Mouse (Mus musculus): ENCODE results near the gene Heca.
"Not testable (repeated sequence)": the region's sequence is repeated elsewhere in the genome, so short reads cannot be mapped to it uniquely, and the experiment has no call there.

Heca gene

GRCm38 (mm10) chr10:17880724-17881123 is 67.1 kb downstream of the Heca start:
- no peak for DNase-seq (ENCODE audit: low spot score)

DNA sequence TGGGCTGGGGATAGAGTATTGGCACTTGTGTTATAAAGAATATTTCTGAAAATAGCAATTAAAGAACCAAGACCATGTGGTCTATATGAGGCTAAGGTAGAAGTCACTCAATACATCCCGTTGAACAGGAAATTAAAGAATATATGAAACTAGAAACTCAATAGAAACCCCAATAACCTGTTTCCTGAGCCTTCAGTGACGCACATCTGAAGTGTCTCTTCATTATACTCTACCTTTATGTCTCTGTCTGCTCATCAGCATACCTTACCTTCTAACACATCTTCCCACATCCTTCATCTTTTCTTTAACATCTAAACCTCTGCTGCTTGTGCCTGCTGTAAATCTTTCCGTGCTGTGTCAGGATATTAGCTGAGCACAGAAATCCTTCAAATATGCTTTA is 67.8 kb downstream of the Heca start:
- no peak for DNase-seq (ENCODE audit: low spot score)

DNA sequence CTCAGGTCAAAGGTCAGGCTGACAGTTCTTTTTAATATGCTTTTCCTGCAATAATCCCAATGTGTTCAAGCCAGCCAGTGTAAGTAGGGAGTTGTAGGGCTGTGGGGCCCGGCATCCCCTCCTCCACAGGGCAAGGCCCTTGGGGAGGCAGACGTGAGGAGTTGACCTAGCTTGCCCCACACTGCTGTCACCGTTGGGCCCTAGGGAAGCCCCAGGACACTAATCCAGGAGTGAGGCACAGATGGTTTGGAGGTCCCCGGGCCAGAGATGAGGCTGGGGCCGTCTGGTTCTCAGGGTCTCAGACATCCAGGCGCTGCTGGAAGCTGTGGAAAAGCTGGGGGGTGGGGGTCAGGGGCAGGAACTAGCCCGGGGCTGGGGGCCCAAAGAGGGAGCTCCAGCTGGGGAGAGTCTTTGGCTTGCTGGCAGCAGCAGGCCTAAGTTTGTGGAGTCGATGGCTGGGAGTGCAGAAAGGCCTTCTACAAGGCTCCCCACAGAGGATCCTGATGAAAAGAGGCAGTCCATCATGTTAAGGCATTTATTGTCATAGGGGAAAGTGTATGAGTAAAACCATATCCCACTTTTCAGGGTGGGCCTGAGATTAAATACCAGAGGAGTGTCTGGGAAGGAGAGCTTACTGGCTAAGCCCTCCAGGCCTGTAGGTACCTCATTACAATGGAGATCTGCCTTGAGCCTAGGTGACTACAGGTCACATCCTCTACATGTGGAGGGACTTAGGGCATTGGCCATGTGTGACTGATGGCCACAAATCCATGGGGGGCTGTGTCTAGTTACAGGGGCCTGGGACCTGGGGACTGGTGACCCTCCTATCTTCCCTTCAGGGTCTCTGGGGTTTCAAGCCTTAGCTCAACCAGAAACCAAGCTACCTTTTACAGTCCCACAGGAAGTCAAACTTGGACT is 69.6 kb downstream of the Heca start:
- no peak for DNase-seq (ENCODE audit: low spot score)

GRCm38 (mm10) chr10:17869822-17870662 is 77.8 kb downstream of the Heca start:
- peak; percentile 36 for DNase-seq (ENCODE audit: low spot score)

GRCm38 (mm10) chr10:17860701-17861480 is 87.0 kb downstream of the Heca start:
- no peak for DNase-seq (ENCODE audit: low spot score)

- DNase-seq (ENCODE audit: low spot score) = no peak
Observed at GRCm38 (mm10) chr10:17857647-17858261, 90.1 kb downstream of the Heca start.

DNA sequence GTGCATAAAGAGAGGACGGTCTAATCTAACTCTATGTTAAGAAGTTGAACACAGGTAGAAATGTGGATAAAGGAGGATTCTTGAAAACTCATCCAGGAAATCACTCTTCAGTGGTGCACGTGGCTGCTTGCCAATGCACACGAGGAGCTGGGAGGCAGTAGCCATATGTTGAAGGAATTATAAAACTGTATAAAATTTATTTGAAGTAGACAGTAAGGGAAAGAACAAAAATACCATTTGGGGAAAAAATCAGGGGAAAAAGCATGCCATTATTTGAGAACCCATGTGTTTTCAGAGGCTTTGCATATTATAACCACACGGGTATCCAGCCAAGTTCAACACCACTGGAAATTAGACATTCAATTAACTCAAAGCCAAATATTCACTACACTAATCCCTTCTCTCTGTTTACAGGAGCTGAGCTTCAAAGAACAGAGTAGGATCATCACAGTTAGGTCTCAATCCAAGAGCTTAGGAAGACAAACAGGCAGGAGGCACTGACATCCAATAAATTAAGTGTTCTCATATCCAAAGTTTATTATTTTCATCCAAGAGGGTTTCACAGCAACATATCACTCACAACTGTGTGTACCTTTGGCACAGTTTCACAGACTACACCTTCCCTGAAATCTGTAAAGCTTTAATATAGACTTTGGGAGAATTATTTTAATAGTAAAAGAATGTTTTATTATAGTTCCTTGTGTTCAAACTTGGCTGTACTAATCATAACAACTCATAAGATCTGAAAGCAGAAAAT is 102.9 kb downstream of the Heca start:
- DNase-seq (ENCODE audit: low spot score) = no peak

DNA sequence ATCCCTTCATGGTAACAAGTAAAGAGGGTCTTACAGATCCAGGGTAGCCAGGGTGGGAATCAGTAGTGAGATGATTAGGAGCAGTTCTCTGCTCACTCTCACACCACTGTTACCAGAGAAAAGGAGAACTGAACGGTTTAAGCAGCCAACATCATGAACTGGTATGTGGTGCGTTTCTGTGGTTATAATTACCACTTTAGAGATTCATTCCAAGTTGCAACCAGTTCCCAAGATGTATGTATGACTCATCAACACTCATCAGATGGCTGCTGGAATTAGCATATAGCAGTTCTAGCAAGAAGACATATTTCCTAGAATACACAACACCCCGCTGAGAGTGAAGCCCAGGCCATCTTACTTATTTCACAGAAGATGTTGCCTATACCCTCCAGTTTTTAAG is 105.8 kb downstream of the Heca start:
- no peak for DNase-seq (ENCODE audit: low spot score)

DNA sequence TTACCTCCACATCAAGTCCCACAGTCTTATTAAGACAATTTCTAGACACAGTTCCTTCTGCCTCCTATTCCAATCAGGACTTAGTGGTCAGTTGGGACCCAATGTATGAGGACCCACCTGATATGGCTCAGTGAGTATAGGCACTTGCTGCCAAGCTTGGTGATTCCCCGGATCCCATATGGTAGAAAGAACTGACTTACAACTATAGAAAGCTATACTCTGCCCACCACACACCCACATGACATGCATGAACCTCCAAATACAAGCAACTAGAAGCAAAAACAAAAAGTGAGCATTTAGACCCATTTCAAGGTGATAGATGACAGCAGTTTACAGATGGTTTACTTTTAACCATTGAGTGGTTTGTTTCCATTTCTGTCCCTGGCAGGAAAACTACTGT is 111.6 kb downstream of the Heca start:
- DNase-seq (ENCODE audit: low spot score) = no peak

GRCm38 (mm10) chr10:17835031-17835430 is 112.8 kb downstream of the Heca start:
- DNase-seq (ENCODE audit: low spot score) = no peak

- DNase-seq (ENCODE audit: low spot score) = no peak
Observed at GRCm38 (mm10) chr10:17831041-17831440, 116.8 kb downstream of the Heca start.

GRCm38 (mm10) chr10:17829205-17829604 is 118.7 kb downstream of the Heca start:
- no peak for DNase-seq (ENCODE audit: low spot score)

DNA sequence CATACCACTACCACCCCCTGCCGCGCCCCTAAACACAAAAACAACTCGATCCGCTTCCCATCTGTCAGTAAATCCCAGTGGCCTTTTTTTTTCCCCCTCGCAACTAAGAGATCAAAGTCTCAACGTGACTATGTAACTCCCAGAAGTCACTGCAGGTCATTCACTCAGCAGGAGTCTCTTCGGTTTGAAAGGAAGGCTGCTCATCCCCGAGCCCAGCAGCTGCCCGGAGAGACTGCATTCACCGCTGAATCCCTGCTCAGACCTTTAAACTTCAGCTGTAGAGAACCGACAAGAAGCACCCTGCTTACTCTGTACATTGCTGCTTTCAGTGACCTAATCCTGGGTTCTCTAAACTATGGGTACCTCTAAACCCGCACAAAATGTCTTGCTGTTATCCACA is 120.5 kb downstream of the Heca start:
- no peak for DNase-seq (ENCODE audit: low spot score)

GRCm38 (mm10) chr10:17820422-17820821 is 127.4 kb downstream of the Heca start:
- not testable (repeated sequence) for DNase-seq (ENCODE audit: low spot score)

All from ovary, postnatal 14 days (tissue).